Mouse (Mus musculus) left cerebral cortex, adult 9 months (tissue): ENCODE measurements around the gene Tmem242.
A peak's percentile ranks its signal among the peaks of the same experiment; 100 is the strongest.
"Not testable (repeated sequence)": the region's sequence is repeated elsewhere in the genome, so short reads cannot be mapped to it uniquely, and the experiment has no call there.

ENCODE experiments used
- DNase-seq, 2 experiments: peaks; one replicate each; pipeline ENCODE4 v3.0.0; 2022; ENCODE audit warnings: low spot score in 2 of 2

Tmem242 gene

GRCm38 (mm10) chr17:5440159-5440971, at the start of gene Tmem242:
Gene Tmem242, minus strand, starts transcription at chr17:5440259.
- DNase-seq = peak; percentile 70 to 95

- no peak for DNase-seq
Measured at GRCm38 (mm10) chr17:5488156-5488555, 48.1 kb upstream of the Tmem242 start.

- no peak for DNase-seq
Measured at GRCm38 (mm10) chr17:5484663-5485062, 44.6 kb upstream of the Tmem242 start.

GRCm38 (mm10) chr17:5483456-5483855, 43.4 kb upstream of the Tmem242 start:
- no peak for DNase-seq

- DNase-seq = no peak
Measured at GRCm38 (mm10) chr17:5475960-5476725, 36.1 kb upstream of the Tmem242 start.

GRCm38 (mm10) chr17:5472268-5472667, 32.2 kb upstream of the Tmem242 start:
- no peak for DNase-seq

- no peak for DNase-seq
Measured at GRCm38 (mm10) chr17:5467177-5467576, 27.1 kb upstream of the Tmem242 start.

- no peak for DNase-seq
Measured at GRCm38 (mm10) chr17:5466736-5467135, 26.7 kb upstream of the Tmem242 start.

GRCm38 (mm10) chr17:5463912-5464311, 23.9 kb upstream of the Tmem242 start:
- DNase-seq = no peak

GRCm38 (mm10) chr17:5453657-5454056, 13.6 kb upstream of the Tmem242 start:
- no peak for DNase-seq

GRCm38 (mm10) chr17:5443751-5444150, 3.7 kb upstream of the Tmem242 start:
- DNase-seq = no peak

- DNase-seq = no peak
Measured at GRCm38 (mm10) chr17:5443260-5443659, 3.2 kb upstream of the Tmem242 start.

- not testable (repeated sequence) for DNase-seq
Measured at GRCm38 (mm10) chr17:5442403-5442802, 2.3 kb upstream of the Tmem242 start.

GRCm38 (mm10) chr17:5439831-5440158, 264 bp downstream of the Tmem242 start:
- DNase-seq = no peak

GRCm38 (mm10) chr17:5429772-5430133, 10.3 kb downstream of the Tmem242 start:
- DNase-seq = no peak

- DNase-seq = peak; percentile 58 to 97
Measured at GRCm38 (mm10) chr17:5429090-5429771, 10.8 kb downstream of the Tmem242 start.

- no peak for DNase-seq
Measured at GRCm38 (mm10) chr17:5425204-5425603, 14.9 kb downstream of the Tmem242 start.

GRCm38 (mm10) chr17:5424156-5424555, 15.9 kb downstream of the Tmem242 start:
- DNase-seq = peak in 1 of 2 experiments; percentile 44

GRCm38 (mm10) chr17:5421835-5422234, 18.2 kb downstream of the Tmem242 start:
- no peak for DNase-seq

GRCm38 (mm10) chr17:5419771-5420518, 20.1 kb downstream of the Tmem242 start:
- DNase-seq = no peak

- no peak for DNase-seq
Measured at GRCm38 (mm10) chr17:5419056-5419455, 21.0 kb downstream of the Tmem242 start.

GRCm38 (mm10) chr17:5418545-5418944, 21.5 kb downstream of the Tmem242 start, which contains the start of gene Ldhal6b:
Gene Ldhal6b, minus strand, starts transcription at chr17:5418767.
- no peak for DNase-seq
